Mouse (Mus musculus) layer of hippocampus, postnatal 14 days (tissue): ENCODE results near the gene Itprid2. TPM values are rescaled to one million over a fixed set of nuclear protein-coding genes. Genes with fewer than 3 reads are reported as not detected.

ENCODE experiments used
- DNase-seq, 2 experiments: peaks; one replicate each; pipeline ENCODE4 v3.0.0; 2021 to 2022; ENCODE audit warnings: low spot score in 2 of 2, mixed read lengths in 1 of 2
- total RNA-seq, 2 experiments: library from RNA; stranded (reverse); gene quantifications; 2 replicates each; pipeline ENCODE4 v1.2.3; 2021

The Itprid2 gene
- total RNA-seq, 2 experiments from 2014 or later: 40.0 to 43.1 TPM

- no peak for DNase-seq
Observed at GRCm38 (mm10) chr2:79704773-79705172, 69.6 kb downstream of the Itprid2 start.

GRCm38 (mm10) chr2:79707575-79707974, 72.4 kb downstream of the Itprid2 start, which contains the start of gene Ppp1r1c:
Gene Ppp1r1c, plus strand, starts transcription at chr2:79707780.
- no peak for DNase-seq

- DNase-seq: no peak
Observed at GRCm38 (mm10) chr2:79713662-79714091, 78.5 kb downstream of the Itprid2 start.

- DNase-seq: no peak
Observed at GRCm38 (mm10) chr2:79714745-79715144, 79.6 kb downstream of the Itprid2 start.

GRCm38 (mm10) chr2:79715925-79716324, 80.8 kb downstream of the Itprid2 start:
- no peak for DNase-seq

GRCm38 (mm10) chr2:79717846-79718245, 82.7 kb downstream of the Itprid2 start:
- DNase-seq: no peak

- no peak for DNase-seq
Observed at GRCm38 (mm10) chr2:79722415-79722814, 87.3 kb downstream of the Itprid2 start.

Other genes starting within 250 kb of the Itprid2 start
- 10 to 100 TPM; 48.6 to 56.0 TPM for gene Neurod1, start 178.6 kb upstream of the Itprid2 start, total RNA-seq
- gene Cerkl, start 178.6 kb upstream of the Itprid2 start, total RNA-seq: 1 to 10 TPM; 6.3 to 6.6 TPM
- under 1 TPM in 1 of 2 experiments, not detected in 1; 0.85 TPM for gene Ppp1r1c, start 72.4 kb downstream of the Itprid2 start, total RNA-seq